Mouse (Mus musculus) gastrocnemius, adult 2 months (tissue): ENCODE results near the gene B4galt1. TPM values are rescaled to one million over a fixed set of nuclear protein-coding genes. Genes with fewer than 3 reads are reported as not detected.

ENCODE experiments used
- DNase-seq: peaks from one replicate; pipeline ENCODE4 v3.0.0; 2022
- H3K27ac ChIP-seq: fragments of 200-600 bp; 2 replicates; pipeline ENCODE4 v1.8.1; 2022; ENCODE audit warnings: mild to moderate bottlenecking
- H3K4me3 ChIP-seq: fragments of 200-600 bp; 2 replicates; pipeline ENCODE4 v1.8.1; 2022; ENCODE audit warnings: mild to moderate bottlenecking, moderate library complexity
- CTCF ChIP-seq: fragments of 200-600 bp; IDR thresholded peaks from 2 replicates; pipeline ENCODE4 v1.8.1; 2022; ENCODE audit warnings: antibody characterized with exemption, mild to moderate bottlenecking, moderate library complexity
- intact Hi-C: fragments of 180-260 bp; cut with DNase I; formaldehyde crosslinking; loops from one replicate; pipeline ENCODE4 v1.15.1; 2025
- long read RNA-seq, 2 experiments: library from polyadenylated mRNA; stranded (forward); transcript quantifications; one replicate each; pipeline ENCODE4 v2.0.0; 2021
- total RNA-seq, 2 experiments: library from RNA; stranded (reverse); gene quantifications; 2 replicates each; pipeline ENCODE4 v1.2.3; 2021

The B4galt1 gene
- 10 to 100 TPM; 30.5 to 42.2 TPM for total RNA-seq
- long read RNA-seq, experiment 1, transcript B4galt1-201 (6 exons, 3,983 nt): major isoform, 27 of 31 reads
- long read RNA-seq, experiment 1, partial matches to known transcripts: 4 of 31 reads
- long read RNA-seq, experiment 1, other reads (novel, unspliced or antisense): 0 of 31 reads
- long read RNA-seq, experiment 2, transcript B4galt1-201 (6 exons, 3,983 nt): major isoform, 41 of 52 reads
- long read RNA-seq, experiment 2, partial matches to known transcripts: 4 of 52 reads
- long read RNA-seq, experiment 2, other reads (novel, unspliced or antisense): 7 of 52 reads

DNA sequence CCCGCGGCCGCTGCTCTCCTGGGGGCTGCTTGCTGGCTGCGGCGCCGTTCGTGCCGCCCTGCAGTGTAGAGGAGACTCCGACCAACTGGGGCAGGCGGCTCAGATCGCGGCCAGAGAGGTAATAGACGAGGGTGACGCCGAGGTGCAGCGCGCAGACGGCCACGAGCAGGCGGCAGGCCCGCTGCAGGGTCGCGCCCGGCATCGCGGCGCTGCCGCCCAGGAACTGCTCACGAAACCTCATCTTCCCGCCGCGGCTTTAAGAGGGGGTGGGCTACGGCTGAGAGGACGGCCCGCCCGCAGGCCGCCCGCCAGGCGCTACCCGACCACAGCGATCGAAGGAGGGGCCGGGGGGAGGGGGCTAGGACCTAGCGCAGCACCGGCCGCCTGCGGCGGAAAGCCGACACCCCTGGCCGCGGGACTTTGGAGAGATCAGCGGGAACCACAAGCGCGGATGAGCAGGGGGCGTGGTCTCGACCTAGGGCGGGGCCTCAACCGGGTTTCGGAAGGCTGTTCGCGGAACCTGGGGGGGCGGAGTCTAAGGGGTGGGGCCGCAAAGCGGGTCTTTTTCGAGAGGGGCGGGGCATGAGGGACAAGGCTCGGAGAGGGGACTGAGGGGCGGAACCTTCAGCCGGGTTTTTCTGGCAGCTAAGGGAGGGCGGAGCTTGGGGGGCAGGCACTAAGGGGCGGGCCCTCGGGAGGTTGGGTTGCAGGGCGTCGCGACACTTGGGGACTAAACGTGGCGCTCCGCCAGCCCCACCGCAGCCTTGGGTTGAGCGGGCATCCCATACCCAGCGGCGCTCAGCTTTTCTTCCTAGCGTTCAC is at the start of gene B4galt1:
TSS of gene B4galt1 (minus strand) at position 441 of the 822 bp plus-strand sequence.
- peak within 1 kb of the TSS; percentile 99 for H3K27ac ChIP-seq
- H3K4me3 ChIP-seq: peak within 1 kb of the TSS; percentile 83
- peak; percentile 100 for DNase-seq
- TF ChIP-seq CTCF: no peak
- intact Hi-C loops: loop anchor here (1.0 to 5.0 kb wide), 4 partner anchors 19 to 94 kb away; partner anchors contain the start of genes Bag1 and Chmp5

DNA sequence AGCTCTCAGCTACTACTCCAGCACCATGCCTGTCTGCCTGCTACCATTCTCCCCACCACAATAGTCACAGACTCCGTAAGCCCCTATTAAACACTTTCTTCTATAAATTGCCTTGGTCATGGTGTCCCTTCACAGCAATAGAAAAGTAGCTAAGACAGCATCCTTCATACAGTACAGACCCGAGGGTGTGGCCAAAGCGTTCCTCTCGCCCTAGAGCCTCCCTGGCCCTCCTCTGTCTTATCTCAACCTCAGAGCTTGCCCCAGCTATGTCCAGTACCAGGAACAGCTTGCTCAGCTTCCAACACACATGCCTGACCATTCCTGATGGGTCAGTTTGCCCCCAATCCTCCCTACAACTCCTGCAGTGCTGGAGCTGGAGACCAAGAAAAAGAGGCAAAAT is 46.8 kb upstream of the B4galt1 start:
- Histone ChIP-seq H3K4me3 (no peak overlapping the region), H3K27ac (no peak overlapping the region)
- no peak for TF ChIP-seq CTCF
- no peak for DNase-seq
- intact Hi-C loops: no loop called here

DNA sequence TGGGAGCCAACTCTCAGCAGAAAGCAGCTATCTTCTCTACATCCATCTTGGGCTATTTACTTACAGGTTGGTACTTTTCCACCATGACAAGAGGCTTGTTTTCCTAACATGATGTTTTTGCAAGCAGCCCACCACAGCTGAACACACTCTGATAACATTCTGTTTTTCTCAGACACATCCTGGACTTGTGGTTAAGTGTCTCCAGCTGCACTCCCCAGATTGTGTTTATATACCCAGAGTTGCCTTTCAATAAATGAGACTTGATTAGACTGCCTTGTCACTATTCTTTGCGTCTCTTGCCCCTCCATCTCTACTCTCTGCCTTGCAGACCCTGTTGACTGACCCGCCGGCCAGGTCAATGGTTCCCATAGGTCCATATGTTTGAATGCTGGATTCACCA is 46.3 kb upstream of the B4galt1 start:
- intact Hi-C loops: no loop called here
- H3K27ac ChIP-seq: 0 out of 2 replicates have a peak overlapping the region, but pooled peaks have one; percentile 40
- no peak overlapping the region for H3K4me3 ChIP-seq
- no peak for DNase-seq
- TF ChIP-seq CTCF: no peak

DNA sequence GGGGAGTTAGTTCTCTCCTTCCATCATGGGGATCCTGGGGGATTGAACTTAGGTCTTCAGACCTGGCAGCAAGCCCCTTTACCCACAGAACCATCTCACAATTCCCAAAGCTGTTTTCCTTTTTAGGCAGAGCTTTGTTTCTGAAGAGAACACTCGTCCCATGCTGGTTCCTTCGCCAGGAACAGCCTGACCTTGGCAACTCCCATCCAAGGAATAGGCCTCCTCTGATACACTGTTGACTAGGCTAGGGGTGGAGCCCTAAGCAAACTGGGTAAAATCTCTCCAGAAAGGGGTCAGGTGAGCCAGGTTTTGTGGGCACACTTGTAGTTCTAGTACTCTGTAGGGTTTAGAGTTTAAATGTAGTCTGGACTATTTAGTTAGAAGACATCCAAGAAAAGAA is 45.5 kb upstream of the B4galt1 start:
- peak; percentile 58 for DNase-seq
- intact Hi-C loops: no loop called here
- Histone ChIP-seq H3K27ac (peak overlapping the region; percentile 40; the same call in 1 of the 2 replicates), H3K4me3 (no peak overlapping the region)
- no peak for TF ChIP-seq CTCF

DNA sequence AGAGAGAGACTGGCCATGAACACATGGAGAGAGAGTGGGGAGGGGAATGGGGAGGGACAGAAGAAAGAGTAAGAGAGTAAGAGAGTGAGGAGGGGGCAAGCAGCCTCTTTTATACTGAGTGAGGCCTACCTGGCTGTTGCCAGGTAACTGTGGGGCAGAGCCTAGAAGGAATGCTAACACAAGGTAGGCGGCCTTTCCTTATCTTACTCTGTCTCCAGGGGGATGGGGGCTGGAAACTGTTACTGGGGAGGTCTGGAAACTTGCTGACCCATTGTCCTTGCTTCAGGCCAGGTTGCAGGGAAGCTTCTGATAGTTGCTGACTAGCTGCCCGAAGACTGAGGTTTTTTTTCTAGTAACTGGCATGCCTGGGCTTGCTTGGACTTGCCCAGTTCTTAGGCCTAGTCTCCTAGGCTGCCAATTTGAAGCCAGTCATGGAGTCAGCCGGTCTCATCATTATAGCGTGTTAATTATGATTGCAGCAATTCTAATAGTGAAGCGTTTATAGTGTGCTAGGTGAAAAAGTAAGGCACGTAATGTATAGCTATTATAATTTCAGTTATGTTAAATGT is 44.8 kb upstream of the B4galt1 start:
- H3K27ac ChIP-seq: no peak overlapping the region
- H3K4me3 ChIP-seq: no peak overlapping the region
- no peak for DNase-seq
- TF ChIP-seq CTCF: no peak
- intact Hi-C loops: no loop called here

DNA sequence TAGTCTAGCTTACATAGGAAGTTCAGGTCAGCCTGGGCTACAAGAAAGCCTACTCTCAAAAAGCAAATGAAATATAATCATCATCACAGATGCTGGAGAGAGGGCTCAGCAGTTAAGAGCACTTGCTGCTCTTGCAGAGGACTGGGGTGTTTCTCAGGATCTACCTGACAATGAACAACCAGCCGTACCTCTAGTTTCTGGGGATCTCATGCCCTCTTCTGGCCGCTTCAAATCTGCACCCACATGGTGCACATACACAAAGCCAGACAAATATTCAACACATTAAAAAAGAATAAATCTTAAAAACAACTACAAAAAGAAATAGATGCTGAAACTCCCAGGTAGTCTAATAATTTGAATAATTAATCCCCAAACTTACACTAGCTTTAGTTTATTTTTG is 41.8 kb upstream of the B4galt1 start:
- no peak overlapping the region for H3K4me3 ChIP-seq
- intact Hi-C loops: no loop called here
- TF ChIP-seq CTCF: no peak
- H3K27ac ChIP-seq: no peak overlapping the region
- no peak for DNase-seq

DNA sequence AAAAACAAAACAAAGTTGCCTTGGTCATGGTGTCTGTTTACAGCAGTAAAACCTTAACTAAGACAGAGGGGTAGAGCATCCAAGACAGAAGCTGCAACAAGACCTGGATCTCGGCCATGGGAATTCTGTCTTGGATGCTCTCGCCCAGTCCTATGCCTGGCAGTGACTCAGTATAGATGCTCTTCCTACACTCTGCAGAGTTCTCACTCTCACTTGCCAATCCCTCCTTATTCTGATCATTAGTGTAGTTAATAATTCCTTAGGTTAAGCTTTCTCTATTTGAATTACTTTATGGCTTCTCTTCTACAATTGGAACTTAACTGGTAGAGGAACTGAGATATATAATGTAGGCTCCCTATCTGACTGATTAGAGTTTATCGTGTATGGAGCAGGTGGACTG is 41.3 kb upstream of the B4galt1 start:
- intact Hi-C loops: no loop called here
- H3K4me3 ChIP-seq: no peak overlapping the region
- no peak overlapping the region for H3K27ac ChIP-seq
- DNase-seq: no peak
- no peak for TF ChIP-seq CTCF

DNA sequence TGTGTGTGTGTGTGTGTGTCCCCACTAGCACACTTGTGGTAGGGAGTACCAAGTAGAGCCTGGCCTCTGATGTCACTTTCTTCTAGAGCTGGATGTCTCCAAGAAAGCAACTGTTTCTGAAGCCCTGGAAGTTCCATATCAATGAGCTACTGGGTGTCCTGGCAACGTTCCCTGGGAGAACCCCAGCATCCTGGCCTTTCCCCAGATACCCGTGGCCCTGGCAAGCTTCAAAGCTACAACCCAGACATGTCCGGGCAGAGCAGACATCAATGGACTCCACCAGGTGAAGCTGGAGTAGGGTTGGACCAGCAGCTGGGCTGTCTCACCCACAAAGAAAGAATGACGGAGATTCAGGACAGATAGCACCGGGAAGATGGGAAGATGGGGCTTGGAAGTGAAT is 37.4 kb upstream of the B4galt1 start:
- intact Hi-C loops: no loop called here
- Histone ChIP-seq H3K27ac (no peak overlapping the region), H3K4me3 (no peak overlapping the region)
- TF ChIP-seq CTCF: no peak
- DNase-seq: no peak

DNA sequence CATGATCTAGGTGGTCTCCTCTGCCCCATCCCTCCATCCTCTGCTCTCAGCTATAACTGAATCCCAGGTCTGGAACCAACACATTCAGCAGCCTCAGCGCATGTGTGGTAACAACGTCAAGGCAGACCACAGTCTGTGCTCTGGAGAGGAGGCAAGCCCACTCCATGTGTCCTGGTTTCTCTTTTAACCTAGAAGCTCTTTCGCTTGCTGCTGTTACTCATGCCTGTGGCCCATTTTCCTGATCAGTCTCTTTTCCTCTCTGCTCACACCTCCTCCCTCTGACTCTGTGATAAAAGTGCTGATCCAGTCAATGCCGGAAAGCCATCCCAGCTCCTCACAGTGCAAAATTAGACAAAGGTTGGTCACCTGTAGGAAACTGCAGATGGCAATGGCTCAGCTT is 36.2 kb upstream of the B4galt1 start:
- no peak overlapping the region for H3K4me3 ChIP-seq
- intact Hi-C loops: no loop called here
- no peak for DNase-seq
- H3K27ac ChIP-seq: peak overlapping the region; percentile 8; the same call in 1 of the 2 replicates
- TF ChIP-seq CTCF: no peak

DNA sequence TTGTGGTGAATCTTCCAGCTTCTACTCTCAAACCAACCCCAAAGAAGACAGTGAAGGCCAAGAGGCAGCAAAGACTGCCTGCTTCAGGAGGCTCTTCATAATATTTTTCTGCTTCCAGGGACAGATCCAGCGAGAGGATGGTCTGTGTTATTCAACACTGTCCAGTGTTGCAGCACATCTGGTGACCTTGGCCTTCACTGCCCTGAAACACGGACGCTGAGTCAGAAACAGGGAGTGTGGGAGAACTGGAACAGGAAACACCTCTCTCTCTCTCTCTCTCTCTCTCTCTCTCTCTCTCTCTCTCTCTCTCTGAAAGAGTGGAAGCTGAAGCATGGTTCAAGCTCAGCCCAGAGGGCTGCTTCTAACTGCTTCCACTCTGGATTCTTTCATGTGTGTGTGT is 35.4 kb upstream of the B4galt1 start:
- no peak for TF ChIP-seq CTCF
- Histone ChIP-seq H3K27ac (peak overlapping the region; percentile 65), H3K4me3 (no peak overlapping the region)
- peak; percentile 50 for DNase-seq
- intact Hi-C loops: no loop called here

DNA sequence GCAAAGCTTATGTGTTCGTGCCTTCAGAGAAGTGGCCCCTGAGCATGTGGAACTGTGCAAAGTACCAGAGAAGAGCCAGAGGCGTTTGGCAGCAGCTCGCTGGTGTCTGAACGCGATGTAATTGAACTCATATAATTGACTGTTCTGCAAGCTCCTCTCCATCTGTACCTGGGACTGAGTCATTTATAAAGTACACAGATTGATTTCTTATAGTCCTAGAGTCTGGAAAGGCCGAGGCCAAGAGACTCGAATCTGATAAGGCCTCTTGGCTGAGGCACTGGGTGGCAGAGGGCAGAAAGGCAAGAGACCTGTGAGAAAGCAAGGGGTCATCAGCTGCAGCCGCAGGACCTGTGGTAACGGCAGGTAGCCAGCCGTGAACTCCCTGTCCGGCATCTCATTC is 35.0 kb upstream of the B4galt1 start:
- peak overlapping the region; percentile 65 for H3K27ac ChIP-seq
- intact Hi-C loops: no loop called here
- DNase-seq: no peak
- no peak overlapping the region for H3K4me3 ChIP-seq
- no peak for TF ChIP-seq CTCF

DNA sequence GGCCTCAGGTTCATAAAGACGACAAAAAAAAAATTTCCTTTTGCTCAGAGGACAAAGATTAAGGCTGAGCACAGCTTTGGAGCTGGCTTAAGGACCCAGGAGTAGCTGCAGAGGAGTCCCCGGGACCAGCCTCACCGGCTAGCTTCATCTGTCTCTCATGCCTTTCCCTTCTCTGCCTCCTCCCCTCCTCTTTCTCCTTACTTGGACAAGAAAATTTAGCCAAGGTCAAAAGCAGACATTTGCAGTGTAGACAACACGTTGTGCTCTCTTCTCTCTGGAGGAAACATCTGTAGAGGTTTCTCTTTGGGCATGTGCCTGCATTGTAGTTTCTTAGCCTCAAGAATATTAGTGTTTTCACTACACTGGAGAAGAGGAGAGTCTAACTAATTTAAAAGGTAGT is 32.1 kb upstream of the B4galt1 start:
- DNase-seq: no peak
- Histone ChIP-seq H3K4me3 (no peak overlapping the region), H3K27ac (peak overlapping the region; percentile 72)
- intact Hi-C loops: no loop called here
- TF ChIP-seq CTCF: no peak

DNA sequence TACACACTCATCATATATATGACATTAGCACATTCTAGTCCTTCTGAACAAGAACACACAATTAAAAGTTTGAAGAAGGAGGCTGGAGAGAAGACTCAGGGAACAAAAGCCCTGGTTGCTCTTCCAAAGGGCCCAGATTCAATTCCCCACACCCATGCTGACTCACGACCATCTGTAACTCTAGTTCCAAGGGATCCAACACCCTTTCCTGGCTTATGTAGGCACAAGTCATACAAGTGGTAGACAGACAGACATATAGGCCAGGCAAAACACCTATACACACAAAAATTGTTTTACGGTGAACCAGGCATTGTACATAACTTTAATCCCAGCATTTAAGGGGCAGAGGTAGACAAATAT is 31.3 kb upstream of the B4galt1 start:
- no peak for TF ChIP-seq CTCF
- no peak overlapping the region for H3K4me3 ChIP-seq
- peak; percentile 45 for DNase-seq
- intact Hi-C loops: no loop called here
- H3K27ac ChIP-seq: peak overlapping the region; percentile 72
